Mouse (Mus musculus) olfactory bulb, adult 2 months (tissue): ENCODE data around the gene Rin1. TPM values are rescaled to one million over a fixed set of nuclear protein-coding genes. Genes with fewer than 3 reads are reported as not detected.

Source experiments
- H3K27ac ChIP-seq: fragments of 200-500 bp; 2 replicates; pipeline ENCODE4 v1.5.1; 2012; ENCODE audit warnings: low read depth, low read length; ENCODE audit not compliant: insufficient read depth
- H3K4me1 ChIP-seq: fragments of 200-500 bp; 2 replicates; pipeline ENCODE4 v1.6.1; 2012; ENCODE audit warnings: low read length; ENCODE audit not compliant: control insufficient read depth, insufficient read depth
- H3K4me3 ChIP-seq: fragments of 200-500 bp; 2 replicates; pipeline ENCODE4 v1.5.1; 2012; ENCODE audit warnings: mild to moderate bottlenecking, low read depth, low read length, moderate library complexity; ENCODE audit not compliant: insufficient read depth
- CTCF ChIP-seq: fragments of 200-500 bp; IDR thresholded peaks from 2 replicates; pipeline ENCODE4 v1.5.1; 2012; ENCODE audit warnings: low read depth, mild to moderate bottlenecking, low read length, moderate library complexity; ENCODE audit not compliant: insufficient read depth
- POLR2A ChIP-seq: fragments of 200-500 bp; IDR thresholded peaks from 2 replicates; pipeline ENCODE4 v1.6.1; 2012; ENCODE audit warnings: mild to moderate bottlenecking, low read depth, low read length, moderate library complexity; ENCODE audit not compliant: insufficient read depth
- WGBS: fragments of 180-500 bp; shearing (Covaris S2); methylation state at CpG from one replicate; pipeline ENCODE4 v1.1.7; 2018; 5-methylcytosine and 5-hydroxymethylcytosine counted together
- polyA plus RNA-seq: library from polyadenylated mRNA; stranded (reverse); fragments of >200 nt; gene quantifications from 2 replicates; pipeline ENCODE4 v1.2.4, GENCODE M21; 2012; ENCODE audit warnings: low replicate concordance; ENCODE audit not compliant: missing spikeins, insufficient read depth, insufficient read length

Gene Rin1
- polyA plus RNA-seq, 1 experiment = not detected

GRCm38 (mm10) chr19:5062041-5062440 lies 11.8 kb downstream of the Rin1 start:
- Histone ChIP-seq H3K4me3 (no peak overlapping the region), H3K4me1 (peaks cover 40% of the 10 kb centered on the region), H3K27ac (no peak overlapping the region)
- WGBS = 78% methylated on average over 5 of the region's 5 CpGs
- TF ChIP-seq POLR2A (no peak), CTCF (no peak)

DNA sequence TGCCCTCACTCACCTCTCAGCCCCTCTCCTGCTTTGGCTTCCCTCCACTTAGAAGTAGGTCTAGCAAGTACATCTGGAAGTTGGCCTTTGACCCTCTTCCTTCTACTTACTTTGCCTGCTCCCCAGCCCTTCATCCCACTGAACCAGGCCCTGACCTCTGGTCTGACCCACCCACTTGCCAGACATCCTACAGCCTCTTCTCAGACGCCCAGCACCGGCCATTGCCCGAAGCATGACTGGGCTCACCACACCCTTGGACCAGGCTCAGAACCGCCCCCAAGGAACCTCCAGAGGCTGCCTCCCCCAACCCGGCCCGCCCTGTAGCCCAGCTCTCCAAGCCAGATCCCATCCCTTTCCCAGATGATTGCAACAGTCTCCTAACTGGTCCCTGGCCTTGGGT lies 12.2 kb downstream of the Rin1 start:
- Histone ChIP-seq H3K4me3 (no peak overlapping the region), H3K4me1 (peaks cover 44% of the 10 kb centered on the region), H3K27ac (no peak overlapping the region)
- TF ChIP-seq CTCF (no peak), POLR2A (no peak)
- WGBS = 78% methylated on average over 6 of the region's 6 CpGs

GRCm38 (mm10) chr19:5065104-5065503 lies 14.8 kb downstream of the Rin1 start:
- H3K4me1 ChIP-seq = peaks cover 39% of the 10 kb centered on the region
- TF ChIP-seq CTCF (no peak), POLR2A (no peak)
- H3K4me3 ChIP-seq = no peak overlapping the region
- H3K27ac ChIP-seq = no peak overlapping the region
- WGBS = 66% methylated on average over 7 of the region's 7 CpGs

GRCm38 (mm10) chr19:5067040-5067799 lies 16.9 kb downstream of the Rin1 start:
- 31% methylated on average over 15 of the region's 15 CpGs for WGBS
- H3K27ac ChIP-seq = no peak overlapping the region
- no peak for TF ChIP-seq CTCF
- TF ChIP-seq POLR2A = no peak
- no peak overlapping the region for H3K4me3 ChIP-seq
- peaks cover 38% of the 10 kb centered on the region for H3K4me1 ChIP-seq

DNA sequence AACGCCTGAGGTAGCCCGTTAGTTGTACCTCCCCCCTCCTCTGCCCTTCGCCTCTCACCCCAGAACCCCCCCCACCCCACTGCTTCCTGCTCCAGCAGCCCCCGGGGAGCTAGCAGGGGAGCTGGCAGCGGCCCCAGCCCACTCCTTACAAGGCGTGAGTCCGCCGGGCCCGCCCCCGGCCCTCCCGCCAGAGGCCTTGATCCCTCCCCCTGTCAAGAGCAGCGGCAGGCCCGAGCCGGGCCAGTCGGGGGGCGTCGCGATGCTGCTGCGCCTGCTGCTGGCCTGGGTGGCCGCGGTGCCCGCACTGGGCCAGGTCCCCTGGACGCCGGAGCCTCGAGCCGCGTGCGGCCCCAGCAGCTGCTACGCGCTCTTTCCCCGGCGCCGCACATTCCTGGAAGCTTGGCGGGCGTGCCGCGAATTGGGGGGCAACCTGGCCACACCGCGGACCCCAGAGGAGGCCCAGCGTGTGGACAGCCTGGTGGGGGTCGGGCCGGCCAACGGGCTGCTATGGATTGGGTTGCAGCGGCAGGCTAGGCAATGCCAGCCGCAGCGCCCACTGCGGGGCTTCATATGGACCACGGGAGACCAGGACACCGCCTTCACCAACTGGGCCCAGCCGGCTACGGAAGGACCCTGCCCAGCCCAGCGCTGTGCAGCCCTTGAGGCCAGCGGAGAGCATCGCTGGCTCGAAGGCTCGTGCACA lies 17.7 kb downstream of the Rin1 start, which contains the start of gene Cd248:
Gene Cd248 (plus strand): TSS at position 212 of the 703 bp plus-strand sequence.
- H3K27ac ChIP-seq = no peak within 1 kb of the TSS
- 5% methylated on average over 50 of the region's 56 CpGs for WGBS
- no peak for TF ChIP-seq POLR2A
- no peak for TF ChIP-seq CTCF
- H3K4me1 ChIP-seq = peaks cover 39% of the 10 kb centered on the region
- peak within 1 kb of the TSS; percentile 33 for H3K4me3 ChIP-seq

- Histone ChIP-seq H3K4me1 (peaks cover 39% of the 10 kb centered on the region), H3K27ac (no peak overlapping the region), H3K4me3 (peak overlapping the region; percentile 33)
- TF ChIP-seq CTCF (no peak), POLR2A (no peak)
- WGBS = 49% methylated on average over 21 of the region's 21 CpGs
Measured at GRCm38 (mm10) chr19:5068570-5069234, 18.4 kb downstream of the Rin1 start.

GRCm38 (mm10) chr19:5069486-5069885 lies 19.2 kb downstream of the Rin1 start:
- TF ChIP-seq CTCF = no peak
- no peak for TF ChIP-seq POLR2A
- WGBS = 94% methylated on average over 5 of the region's 5 CpGs
- peaks cover 39% of the 10 kb centered on the region for H3K4me1 ChIP-seq
- no peak overlapping the region for H3K27ac ChIP-seq
- no peak overlapping the region for H3K4me3 ChIP-seq

- peaks cover 39% of the 10 kb centered on the region for H3K4me1 ChIP-seq
- no peak overlapping the region for H3K27ac ChIP-seq
- no peak overlapping the region for H3K4me3 ChIP-seq
- TF ChIP-seq CTCF (no peak), POLR2A (no peak)
- WGBS = 88% methylated on average over 7 of the region's 7 CpGs
Measured at GRCm38 (mm10) chr19:5069978-5070377, 19.7 kb downstream of the Rin1 start.

GRCm38 (mm10) chr19:5071077-5071476 lies 20.8 kb downstream of the Rin1 start:
- no peak overlapping the region for H3K27ac ChIP-seq
- H3K4me1 ChIP-seq = peaks cover 39% of the 10 kb centered on the region
- H3K4me3 ChIP-seq = peak overlapping the region; percentile 49
- 30% methylated on average over 11 of the region's 11 CpGs for WGBS
- TF ChIP-seq CTCF (no peak), POLR2A (no peak)
